Mouse (Mus musculus) lung, postnatal 0 days (tissue): Measurements from ENCODE around the gene Pp2d1. TPM values are rescaled to one million over a fixed set of nuclear protein-coding genes. Genes with fewer than 3 reads are reported as not detected.

Source experiments
- ATAC-seq: fragments of 200-750 bp; cut with Nextera tagmentation; 2 replicates; pipeline ENCODE4 v1.8.0; 2017; ENCODE audit warnings: moderate library complexity
- DNase-seq: peaks from one replicate; pipeline ENCODE4 v3.0.0-alpha.2; 2016; ENCODE audit warnings: low spot score
- H3K27ac ChIP-seq: fragments of 300-500 bp; sonication (generic); 2 replicates; pipeline ENCODE4 v1.5.1; 2014; ENCODE audit warnings: antibody characterized with exemption, mild to moderate bottlenecking, low read length, mixed read lengths
- H3K27me3 ChIP-seq: fragments of 300-500 bp; sonication (generic); replicated peaks from 2 replicates; pipeline ENCODE4 v1.6.1; 2014; ENCODE audit warnings: low read length, mixed read lengths; ENCODE audit not compliant: insufficient read depth
- H3K36me3 ChIP-seq: fragments of 300-500 bp; sonication (generic); 2 replicates; pipeline ENCODE4 v1.6.1; 2014; ENCODE audit warnings: low read length, mixed read lengths; ENCODE audit not compliant: insufficient read depth
- H3K4me1 ChIP-seq: fragments of 300-500 bp; sonication (generic); 2 replicates; pipeline ENCODE4 v1.6.1; 2014; ENCODE audit warnings: antibody characterized with exemption, low read depth, low read length, mixed read lengths; ENCODE audit not compliant: insufficient read depth
- H3K4me2 ChIP-seq: fragments of 300-500 bp; sonication (generic); replicated peaks from 2 replicates; pipeline ENCODE4 v1.6.1; 2014; ENCODE audit warnings: low read depth, mild to moderate bottlenecking, low read length, moderate library complexity, mixed read lengths
- H3K4me3 ChIP-seq: fragments of 300-500 bp; sonication (generic); 2 replicates; pipeline ENCODE4 v1.5.1; 2014; ENCODE audit warnings: low read depth, low read length
- H3K9ac ChIP-seq: fragments of 300-500 bp; sonication (generic); replicated peaks from 2 replicates; pipeline ENCODE4 v1.6.1; 2014; ENCODE audit warnings: low read depth, mild to moderate bottlenecking
- H3K9me3 ChIP-seq: fragments of 300-500 bp; sonication (generic); 2 replicates; pipeline ENCODE4 v1.6.1; 2016; ENCODE audit warnings: low read length, mixed read lengths
- CTCF ChIP-seq: IDR thresholded peaks from 2 replicates; pipeline ENCODE4 v1.5.1; 2016; ENCODE audit warnings: antibody characterized with exemption, mild to moderate bottlenecking
- EP300 ChIP-seq: IDR thresholded peaks from 2 replicates; pipeline ENCODE4 v1.6.1; 2016; ENCODE audit warnings: antibody characterized with exemption, mild to moderate bottlenecking, control low read depth
- WGBS: fragments of 180-500 bp; shearing (Covaris S2); extraction: QIAGEN DNeasy Blood & Tissue Kit; methylation state at CpG from one replicate; pipeline ENCODE4 v1.1.7; 2014; 5-methylcytosine and 5-hydroxymethylcytosine counted together
- polyA plus RNA-seq: library from polyadenylated mRNA; unstranded; fragments of >200 nt; fragmentation: Nextera tagmentation; extraction: Ambion mirVana; gene quantifications from 2 replicates; pipeline ENCODE4 v1.2.1, GENCODE M21; 2015

The Pp2d1 gene
- polyA plus RNA-seq, 1 experiment from 2014 or later: 0.27 TPM

GRCm38 (mm10) chr17:53468697-53469096 is 70.6 kb downstream of the Pp2d1 start:
- Histone ChIP-seq H3K4me1 (no peaks in the 10 kb centered on the region), H3K9me3 (no peaks in the 10 kb centered on the region), H3K27ac (no peak overlapping the region), H3K4me2 (no peak overlapping the region), H3K27me3 (no peaks in the 10 kb centered on the region), H3K36me3 (no peaks in the 10 kb centered on the region), H3K4me3 (no peak overlapping the region), H3K9ac (no peak overlapping the region)
- no peak for TF ChIP-seq EP300
- ATAC-seq: no peak
- DNase-seq: no peak

- no peak overlapping the region for H3K9ac ChIP-seq
- H3K27ac ChIP-seq: no peak overlapping the region
- no peaks in the 10 kb centered on the region for H3K27me3 ChIP-seq
- 51% methylated on average over 4 of the region's 4 CpGs for WGBS
- H3K9me3 ChIP-seq: no peaks in the 10 kb centered on the region
- H3K4me2 ChIP-seq: no peak overlapping the region
- TF ChIP-seq EP300: no peak
- TF ChIP-seq CTCF: peak; percentile 67
- peaks cover 6% of the 10 kb centered on the region; the same call in 1 of the 2 replicates for H3K4me1 ChIP-seq
- H3K36me3 ChIP-seq: no peaks in the 10 kb centered on the region
- ATAC-seq: 0 out of 2 replicates have a peak, but pooled peaks have one; percentile 14
- no peak overlapping the region for H3K4me3 ChIP-seq
- peak; percentile 15 for DNase-seq
Observed at GRCm38 (mm10) chr17:53465569-53465968, 73.7 kb downstream of the Pp2d1 start.

- H3K9ac ChIP-seq: 0 out of 2 replicates have a peak overlapping the region, but pooled peaks have one; percentile 19
- H3K4me3 ChIP-seq: peak overlapping the region; percentile 42
- H3K4me1 ChIP-seq: peaks cover 6% of the 10 kb centered on the region; the same call in 1 of the 2 replicates
- no peak overlapping the region for H3K27ac ChIP-seq
- no peaks in the 10 kb centered on the region for H3K9me3 ChIP-seq
- no peaks in the 10 kb centered on the region for H3K36me3 ChIP-seq
- ATAC-seq (no peak; the same call in 1 of the 2 replicates), DNase-seq (no peak)
- TF ChIP-seq CTCF (no peak), EP300 (no peak)
- H3K27me3 ChIP-seq: no peaks in the 10 kb centered on the region
- 16% methylated on average over 6 of the region's 9 CpGs for WGBS
- peak overlapping the region; percentile 62 for H3K4me2 ChIP-seq
Observed at GRCm38 (mm10) chr17:53463496-53463840, 75.8 kb downstream of the Pp2d1 start.

GRCm38 (mm10) chr17:53462603-53463495 is 76.4 kb downstream of the Pp2d1 start, which contains the start of gene Efhb:
Gene Efhb, minus strand, starts transcription at chr17:53463321.
- H3K27me3 ChIP-seq: no peaks in the 10 kb centered on the region
- peak within 1 kb of the TSS; percentile 42 for H3K4me3 ChIP-seq
- H3K36me3 ChIP-seq: no peaks in the 10 kb centered on the region
- no peaks in the 10 kb centered on the region for H3K9me3 ChIP-seq
- peak; percentile 94 for DNase-seq
- no peak within 1 kb of the TSS for H3K27ac ChIP-seq
- H3K4me1 ChIP-seq: peaks cover 6% of the 10 kb centered on the region; the same call in 1 of the 2 replicates
- 22% methylated on average over 26 of the region's 26 CpGs for WGBS
- H3K4me2 ChIP-seq: peak within 1 kb of the TSS; percentile 62
- TF ChIP-seq CTCF (no peak), EP300 (no peak)
- peak; percentile 96 for ATAC-seq
- H3K9ac ChIP-seq: 0 out of 2 replicates have a peak within 1 kb of the TSS, but pooled peaks have one; percentile 19

Other genes with a start within 250 kb of the Pp2d1 start
- gene Efhb, start 76.1 kb downstream of the Pp2d1 start, polyA plus RNA-seq: 1.6 and 1.7 TPM in 2 replicates
- gene Rab5a, start 60.2 kb downstream of the Pp2d1 start, polyA plus RNA-seq: 87.6 and 98.2 TPM in 2 replicates
- gene Kat2b, start 27.4 kb upstream of the Pp2d1 start, polyA plus RNA-seq: 9.4 and 9.8 TPM in 2 replicates
- gene Sgo1, start 149.9 kb upstream of the Pp2d1 start, polyA plus RNA-seq: 1.5 and 2.8 TPM in 2 replicates